Mouse (Mus musculus) G1E (cell line): ENCODE results near the gene Creb3l1.

Experiments used
- CTCF ChIP-seq: IDR thresholded peaks from 2 replicates; pipeline ENCODE4 v1.5.1; 2012; ENCODE audit warnings: low read depth, low read length, inconsistent platforms, mixed read lengths
- GATA1 ChIP-seq: IDR thresholded peaks from 2 replicates; pipeline ENCODE4 v1.6.1; 2012; ENCODE audit warnings: borderline replicate concordance, low read length, inconsistent platforms, mixed read lengths
- POLR2AphosphoS5 ChIP-seq: IDR thresholded peaks from 2 replicates; pipeline ENCODE4 v1.6.1; 2012; ENCODE audit warnings: low read depth, low read length, inconsistent platforms; ENCODE audit not compliant: insufficient replicate concordance
- TAL1 ChIP-seq: conservative IDR thresholded peaks from 2 replicates; pipeline ENCODE4 v1.6.1; 2012; ENCODE audit warnings: low read depth, low read length, inconsistent platforms, mixed read lengths

- TF ChIP-seq CTCF = no peak
- no peak for TF ChIP-seq GATA1
- TF ChIP-seq TAL1 = no peak
- TF ChIP-seq POLR2AphosphoS5 = no peak
Observed at GRCm38 (mm10) chr2:92030554-92030953, 6.3 kb upstream of the Creb3l1 start.
